Mouse (Mus musculus) subcutaneous adipose tissue, adult 2 months (tissue): Measurements from ENCODE around the gene Mrpl28. TPM values are rescaled to one million over a fixed set of nuclear protein-coding genes. Genes with fewer than 3 reads are reported as not detected.

Experiments used
- polyA plus RNA-seq: library from polyadenylated mRNA; depleted of rRNA; stranded (reverse); fragments of >200 nt; gene quantifications from 2 replicates; pipeline ENCODE4 v1.2.3, GENCODE M21; 2012; ENCODE audit warnings: low replicate concordance; rRNA removed

The Mrpl28 gene
- 95.3 and 97.5 TPM in 2 replicates for polyA plus RNA-seq

GRCm38 (mm10) chr17:26123267-26123684 is at the start of gene Mrpl28:
Mrpl28 (plus strand) TSS chr17:26123500.

GRCm38 (mm10) chr17:26089905-26090632 is 33.2 kb upstream of the Mrpl28 start, which contains the start of gene Decr2:
Decr2 (minus strand) TSS chr17:26090337.

GRCm38 (mm10) chr17:26095121-26095740 is 28.1 kb upstream of the Mrpl28 start, which contains the start of gene Nme4:
Nme4 (minus strand) TSS chr17:26095602.

GRCm38 (mm10) chr17:26113181-26113948 is 9.9 kb upstream of the Mrpl28 start, which contains the start of gene Tmem8:
Tmem8 (plus strand) TSS chr17:26113299.

GRCm38 (mm10) chr17:26138239-26138836 is 15.0 kb downstream of the Mrpl28 start, which contains the start of gene Axin1:
Axin1 (plus strand) TSS chr17:26138688.

Other genes with a start within 250 kb of the Mrpl28 start
- 47.8 and 80.7 TPM in 2 replicates for gene Mettl26, start 248.4 kb upstream of the Mrpl28 start, polyA plus RNA-seq
- gene Wfikkn1, start 242.6 kb upstream of the Mrpl28 start, polyA plus RNA-seq: 0.54 and 1.1 TPM in 2 replicates
- 35.2 and 54.0 TPM in 2 replicates for gene Rab40c, start 203.8 kb upstream of the Mrpl28 start, polyA plus RNA-seq
- 166 and 173 TPM in 2 replicates for gene Pigq, start 178.6 kb upstream of the Mrpl28 start, polyA plus RNA-seq
- 1.0 TPM in 1 of 2 replicates, not detected in the other for gene Nhlrc4, start 178.5 kb upstream of the Mrpl28 start, polyA plus RNA-seq
- gene A930017K11Rik, start 170.9 kb upstream of the Mrpl28 start, polyA plus RNA-seq: 0.12 TPM in 1 of 2 replicates, not detected in the other
- 22.9 and 54.5 TPM in 2 replicates for gene Capn15, start 137.7 kb upstream of the Mrpl28 start, polyA plus RNA-seq
- 32.8 and 33.6 TPM in 2 replicates for gene Rab11fip3, start 53.9 kb upstream of the Mrpl28 start, polyA plus RNA-seq
- 27.4 and 27.8 TPM in 2 replicates for gene Decr2, start 33.2 kb upstream of the Mrpl28 start, polyA plus RNA-seq
- 24.8 and 57.1 TPM in 2 replicates for gene Nme4, start 27.9 kb upstream of the Mrpl28 start, polyA plus RNA-seq
- gene Tmem8, start 10.2 kb upstream of the Mrpl28 start, polyA plus RNA-seq: 15.5 and 21.6 TPM in 2 replicates
- 12.9 and 23.6 TPM in 2 replicates for gene Axin1, start 15.2 kb downstream of the Mrpl28 start, polyA plus RNA-seq
- gene Pdia2, start 75.6 kb downstream of the Mrpl28 start, polyA plus RNA-seq: 0.60 TPM in 1 of 2 replicates, not detected in the other
- 1.7 and 20.8 TPM in 2 replicates for gene Rgs11, start 79.5 kb downstream of the Mrpl28 start, polyA plus RNA-seq
- gene Arhgdig, start 84.3 kb downstream of the Mrpl28 start, polyA plus RNA-seq: 0.72 and 7.1 TPM in 2 replicates
- gene Fam234a, start 120.7 kb downstream of the Mrpl28 start, polyA plus RNA-seq: 101 and 132 TPM in 2 replicates
- gene Luc7l, start 129.4 kb downstream of the Mrpl28 start, polyA plus RNA-seq: 18.2 and 36.7 TPM in 2 replicates